Mouse (Mus musculus) hindbrain, embryonic 10.5 days (tissue): ENCODE results near the gene Slc30a2. TPM values are rescaled to one million over a fixed set of nuclear protein-coding genes. Genes with fewer than 3 reads are reported as not detected.
A peak's percentile ranks its signal among the peaks of the same experiment; 100 is the strongest.
"Not testable (repeated sequence)": the region's sequence is repeated elsewhere in the genome, so short reads cannot be mapped to it uniquely, and the experiment has no call there.

Experiments used
- DNase-seq: peaks from one replicate; pipeline ENCODE4 v3.0.0-alpha.2; 2017; ENCODE audit warnings: low spot score
- H3K27ac ChIP-seq: fragments of 300-500 bp; sonication (generic); 2 replicates; pipeline ENCODE4 v1.5.1; 2016; ENCODE audit warnings: mild to moderate bottlenecking, moderate library complexity
- H3K27me3 ChIP-seq: fragments of 300-500 bp; sonication (generic); 2 replicates; pipeline ENCODE4 v1.6.1; 2016; ENCODE audit warnings: mild to moderate bottlenecking; ENCODE audit not compliant: poor library complexity, insufficient read depth, severe bottlenecking
- H3K36me3 ChIP-seq: fragments of 300-500 bp; sonication (generic); 2 replicates; pipeline ENCODE4 v1.6.1; 2016; ENCODE audit warnings: mild to moderate bottlenecking, moderate library complexity
- H3K4me1 ChIP-seq: fragments of 300-500 bp; sonication (generic); replicated peaks from 2 replicates; pipeline ENCODE4 v1.6.1; 2016; ENCODE audit warnings: mild to moderate bottlenecking
- H3K4me3 ChIP-seq: fragments of 300-500 bp; sonication (generic); 2 replicates; pipeline ENCODE4 v1.5.1; 2016; ENCODE audit warnings: mild to moderate bottlenecking, moderate library complexity
- H3K9me3 ChIP-seq: fragments of 300-500 bp; sonication (generic); 2 replicates; pipeline ENCODE4 v1.6.1; 2016; ENCODE audit warnings: mild to moderate bottlenecking, moderate library complexity
- WGBS: fragments of 180-500 bp; shearing (Covaris S2); methylation state at CpG from one replicate; pipeline ENCODE4 v1.1.7; 2016; 5-methylcytosine and 5-hydroxymethylcytosine counted together
- polyA plus RNA-seq: library from polyadenylated mRNA; unstranded; fragments of >200 nt; fragmentation: Nextera tagmentation; extraction: Ambion mirVana; gene quantifications from 2 replicates; pipeline ENCODE4 v1.2.1, GENCODE M21; 2016

The Slc30a2 gene
- polyA plus RNA-seq, 1 experiment from 2014 or later: 0.10 TPM

DNA sequence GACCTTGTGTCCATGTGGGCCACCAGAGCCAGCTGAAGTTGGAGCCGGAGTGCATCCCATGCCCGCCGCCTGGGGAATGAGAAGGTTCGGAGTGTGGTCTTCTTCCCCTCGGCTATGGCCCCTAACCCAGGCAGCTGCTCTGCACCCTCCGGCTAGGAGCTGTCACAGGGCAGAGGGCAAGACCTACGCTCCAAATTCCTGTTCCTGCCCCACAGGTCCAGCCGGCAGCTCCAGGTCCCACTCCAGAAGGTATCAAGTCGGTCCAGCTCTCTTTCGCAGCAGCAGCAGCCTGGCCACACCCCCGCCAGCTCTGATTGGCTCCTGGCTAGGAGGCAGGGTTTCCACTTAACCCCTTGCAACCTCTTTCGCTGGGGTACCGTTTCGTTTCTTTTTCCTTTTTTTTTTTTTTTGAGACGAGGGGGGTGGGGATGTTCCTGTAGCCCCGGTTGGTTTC lies 29.3 kb downstream of the Slc30a2 start:
- Histone ChIP-seq H3K27ac (no peak overlapping the region), H3K9me3 (no peaks in the 10 kb centered on the region), H3K36me3 (no peaks in the 10 kb centered on the region), H3K4me1 (peaks cover 32% of the 10 kb centered on the region), H3K4me3 (peak overlapping the region; percentile 60), H3K27me3 (peaks cover 76% of the 10 kb centered on the region)
- DNase-seq: peak; percentile 77
- under 1% methylated on average over 16 of the region's 16 CpGs for WGBS

DNA sequence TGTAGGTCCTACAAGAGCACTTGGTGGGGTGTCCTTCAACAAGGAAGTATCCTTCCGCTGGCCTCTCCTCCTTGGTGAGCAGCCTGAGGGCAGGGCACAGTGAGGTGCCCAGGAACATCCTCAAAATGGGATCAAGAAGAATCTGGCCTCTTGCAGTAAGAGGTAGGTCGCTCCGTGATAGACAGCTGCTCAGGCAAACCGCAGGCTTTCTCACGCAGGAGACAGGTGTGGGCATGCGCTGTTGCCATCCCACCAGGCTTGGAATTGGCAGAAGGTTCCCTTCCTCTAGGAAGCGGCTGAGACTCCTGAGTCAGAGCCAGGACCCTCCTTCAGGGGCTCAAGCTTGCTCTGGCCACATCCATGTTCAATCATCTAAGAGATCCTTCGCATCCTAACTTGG lies 30.3 kb downstream of the Slc30a2 start:
- no peaks in the 10 kb centered on the region for H3K9me3 ChIP-seq
- H3K4me3 ChIP-seq: no peak overlapping the region
- peaks cover 67% of the 10 kb centered on the region for H3K27me3 ChIP-seq
- no peaks in the 10 kb centered on the region for H3K36me3 ChIP-seq
- H3K27ac ChIP-seq: no peak overlapping the region
- H3K4me1 ChIP-seq: peaks cover 36% of the 10 kb centered on the region
- DNase-seq: no peak
- WGBS: 88% methylated on average over 8 of the region's 8 CpGs

DNA sequence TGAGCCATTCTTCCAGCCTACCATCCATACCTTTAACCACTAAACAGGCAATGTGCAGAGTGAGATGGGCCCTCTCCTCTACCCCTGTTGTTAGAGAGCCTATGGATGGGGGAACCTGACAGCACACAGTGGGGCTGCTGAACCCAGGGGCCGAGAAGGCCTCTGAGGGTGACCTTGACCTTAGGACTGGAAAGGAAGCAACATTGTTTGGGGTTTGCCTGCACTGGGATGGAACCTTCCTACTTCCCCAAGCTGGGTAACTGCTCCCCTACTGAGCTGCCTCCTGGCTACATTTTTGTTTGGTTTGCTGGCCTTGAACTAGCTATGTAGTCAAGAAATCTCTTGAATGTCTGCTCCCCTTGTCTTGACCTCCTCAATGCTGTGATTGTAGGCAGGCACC lies 31.3 kb downstream of the Slc30a2 start:
- Histone ChIP-seq H3K4me1 (peaks cover 43% of the 10 kb centered on the region), H3K27ac (no peak overlapping the region), H3K4me3 (no peak overlapping the region), H3K9me3 (no peaks in the 10 kb centered on the region), H3K36me3 (no peaks in the 10 kb centered on the region), H3K27me3 (peaks cover 56% of the 10 kb centered on the region)
- DNase-seq: no peak
- WGBS: 55% methylated on average over 1 of the region's 1 CpGs

DNA sequence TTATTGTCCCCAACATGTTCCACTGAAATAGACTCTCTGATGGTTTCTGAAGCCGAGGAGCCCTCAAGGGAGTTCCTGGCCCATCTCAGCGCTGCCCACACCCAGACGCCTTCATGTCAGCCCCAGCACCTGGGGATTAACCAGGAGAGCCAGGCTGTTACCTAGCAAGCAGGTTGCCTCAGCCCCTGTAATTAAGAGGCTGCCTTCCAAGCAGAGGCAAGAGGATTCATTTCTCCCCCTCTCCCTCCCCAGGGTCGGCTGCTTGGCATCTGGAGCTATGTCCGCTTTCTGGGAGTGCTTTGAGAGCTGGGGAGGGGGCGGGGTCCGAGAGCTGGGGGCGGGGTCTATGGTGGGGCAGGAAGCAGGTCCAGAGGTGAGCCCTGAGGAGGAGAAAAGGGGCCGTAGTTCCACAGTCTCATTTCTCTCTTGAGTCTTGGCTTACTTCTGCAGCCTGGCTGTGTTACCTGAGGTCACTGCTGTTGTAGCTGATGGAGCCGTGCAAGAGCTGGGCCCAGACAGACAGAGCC lies 35.2 kb downstream of the Slc30a2 start:
- peaks cover 13% of the 10 kb centered on the region for H3K4me1 ChIP-seq
- no peaks in the 10 kb centered on the region for H3K9me3 ChIP-seq
- DNase-seq: no peak
- H3K4me3 ChIP-seq: no peak overlapping the region
- peaks cover 19% of the 10 kb centered on the region for H3K27me3 ChIP-seq
- WGBS: 31% methylated on average over 10 of the region's 10 CpGs
- H3K27ac ChIP-seq: no peak overlapping the region
- no peaks in the 10 kb centered on the region for H3K36me3 ChIP-seq

DNA sequence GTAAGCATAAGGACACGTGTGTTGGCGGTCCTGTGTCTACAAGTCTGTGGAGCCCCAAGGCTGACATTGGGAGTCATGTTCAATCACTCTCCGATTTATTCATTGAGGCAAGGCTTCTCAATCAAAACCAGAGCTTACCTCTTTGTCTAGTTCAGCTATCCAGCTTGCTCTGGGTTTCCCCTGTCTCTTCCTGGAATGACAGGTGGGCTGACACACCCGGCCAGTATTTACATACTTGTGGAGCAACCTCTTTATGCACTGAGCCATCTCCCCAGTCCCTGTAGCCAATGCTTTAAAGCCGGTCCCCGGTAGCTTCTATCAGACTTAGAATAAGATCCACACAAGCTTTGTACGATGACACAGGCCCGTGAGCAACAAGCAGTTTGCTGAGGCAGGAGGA lies 36.5 kb downstream of the Slc30a2 start:
- H3K36me3 ChIP-seq: no peaks in the 10 kb centered on the region
- WGBS: 86% methylated on average over 8 of the region's 8 CpGs
- H3K4me3 ChIP-seq: no peak overlapping the region
- H3K27me3 ChIP-seq: peaks cover 7% of the 10 kb centered on the region
- no peaks in the 10 kb centered on the region for H3K9me3 ChIP-seq
- H3K4me1 ChIP-seq: peaks cover 12% of the 10 kb centered on the region
- no peak overlapping the region for H3K27ac ChIP-seq
- DNase-seq: no peak

DNA sequence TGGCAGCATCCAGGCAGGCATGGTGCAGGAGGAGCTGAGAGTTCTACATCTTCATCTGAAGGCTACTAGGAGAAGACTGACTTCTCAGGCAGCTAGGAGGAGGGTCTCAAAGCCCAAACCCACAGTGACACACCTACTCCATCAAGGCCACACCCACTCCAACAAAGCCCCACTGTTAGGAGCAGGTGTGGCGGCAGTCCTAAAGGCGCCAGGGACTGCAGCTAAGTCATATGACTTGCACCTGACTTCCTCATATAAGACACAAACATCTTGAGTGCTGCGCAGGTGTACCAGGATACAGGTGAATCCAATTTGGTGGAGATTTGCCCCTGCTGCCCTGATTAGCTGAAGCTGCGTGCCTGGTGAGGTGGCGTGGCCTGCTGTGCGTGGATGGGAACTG lies 40.8 kb downstream of the Slc30a2 start, which contains the start of gene Extl1:
Gene Extl1, minus strand, starts transcription at position 101 of the 400 bp plus-strand sequence.
- not testable (repeated sequence) for H3K9me3 ChIP-seq, H3K36me3 ChIP-seq, H3K4me1 ChIP-seq, H3K4me3 ChIP-seq, H3K27me3 ChIP-seq, H3K27ac ChIP-seq, DNase-seq
- WGBS: 98% methylated on average over 2 of the region's 6 CpGs

DNA sequence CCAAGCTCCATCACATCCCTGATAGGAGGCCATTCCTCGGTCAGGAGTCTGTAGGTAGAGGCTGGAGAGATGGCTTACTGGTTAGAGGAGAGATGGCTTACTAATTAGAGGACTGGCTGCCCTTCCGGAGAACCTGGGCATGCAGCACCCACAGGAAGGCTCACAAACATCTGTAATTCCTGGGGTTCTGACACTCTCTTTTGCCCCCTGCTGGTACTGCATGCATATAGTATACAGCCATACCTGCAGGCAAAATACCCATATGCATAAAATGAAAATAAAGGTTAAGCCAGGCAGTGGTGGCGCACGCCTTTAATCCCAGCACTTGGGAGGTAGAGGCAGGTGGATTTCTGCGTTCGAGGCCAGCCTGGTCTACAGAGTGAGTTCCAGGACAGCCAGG lies 44.3 kb downstream of the Slc30a2 start:
- no peaks in the 10 kb centered on the region for H3K27me3 ChIP-seq
- H3K36me3 ChIP-seq: no peaks in the 10 kb centered on the region
- 79% methylated on average over 6 of the region's 6 CpGs for WGBS
- peaks cover 9% of the 10 kb centered on the region; the same call in 1 of the 2 replicates for H3K9me3 ChIP-seq
- DNase-seq: no peak
- peaks cover under 1% of the 10 kb centered on the region for H3K4me1 ChIP-seq
- H3K4me3 ChIP-seq: no peak overlapping the region
- no peak overlapping the region for H3K27ac ChIP-seq

DNA sequence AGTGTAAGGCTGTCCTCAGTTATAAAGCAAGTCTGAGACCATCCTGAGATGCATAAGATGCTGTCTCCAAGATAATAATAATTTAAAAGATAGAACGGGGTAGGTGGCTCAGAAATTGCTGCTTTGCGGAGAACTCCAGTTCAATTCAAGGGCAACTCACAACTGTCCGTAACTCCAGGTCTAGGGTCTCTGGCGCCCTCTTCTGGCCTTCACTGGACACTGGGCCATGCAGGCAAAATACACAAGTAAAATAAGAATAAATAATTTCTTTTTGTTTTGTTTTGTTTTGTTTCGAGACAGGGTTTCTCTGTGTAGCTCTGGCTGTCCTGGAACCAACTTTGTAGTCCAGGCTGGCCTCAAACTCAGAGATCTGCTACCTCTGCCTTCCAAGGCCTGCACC lies 45.4 kb downstream of the Slc30a2 start:
- H3K4me3 ChIP-seq: no peak overlapping the region
- H3K9me3 ChIP-seq: peaks cover 9% of the 10 kb centered on the region; the same call in 1 of the 2 replicates
- peaks cover 10% of the 10 kb centered on the region for H3K4me1 ChIP-seq
- no peaks in the 10 kb centered on the region for H3K27me3 ChIP-seq
- H3K36me3 ChIP-seq: no peaks in the 10 kb centered on the region
- peak; percentile 72 for DNase-seq
- H3K27ac ChIP-seq: no peak overlapping the region
- WGBS: 20% methylated on average over 5 of the region's 5 CpGs

DNA sequence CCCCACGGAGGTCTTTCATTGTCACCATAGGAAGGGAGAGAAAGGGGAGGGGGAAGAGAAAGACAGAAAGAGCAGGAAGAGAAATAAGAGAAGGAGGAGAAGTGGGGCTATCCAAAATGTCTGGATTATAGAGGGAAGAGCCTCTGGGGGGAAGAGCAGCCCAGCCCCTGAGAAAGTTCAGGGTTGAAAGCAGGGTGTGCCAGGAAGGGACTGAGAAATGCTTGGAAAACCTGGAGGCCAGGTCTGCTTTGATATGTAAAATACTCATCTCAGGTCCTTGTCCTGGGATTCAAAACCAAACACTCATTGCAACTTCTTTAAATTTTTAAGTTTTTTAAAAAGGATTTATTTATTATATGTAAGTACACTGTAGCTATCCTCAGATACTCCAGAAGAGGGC lies 48.7 kb downstream of the Slc30a2 start:
- H3K27me3 ChIP-seq: no peaks in the 10 kb centered on the region
- H3K4me1 ChIP-seq: peaks cover 16% of the 10 kb centered on the region
- H3K27ac ChIP-seq: no peak overlapping the region
- 89% methylated on average over 1 of the region's 1 CpGs for WGBS
- DNase-seq: no peak
- no peaks in the 10 kb centered on the region for H3K36me3 ChIP-seq
- no peak overlapping the region for H3K4me3 ChIP-seq
- H3K9me3 ChIP-seq: peaks cover 9% of the 10 kb centered on the region; the same call in 1 of the 2 replicates

DNA sequence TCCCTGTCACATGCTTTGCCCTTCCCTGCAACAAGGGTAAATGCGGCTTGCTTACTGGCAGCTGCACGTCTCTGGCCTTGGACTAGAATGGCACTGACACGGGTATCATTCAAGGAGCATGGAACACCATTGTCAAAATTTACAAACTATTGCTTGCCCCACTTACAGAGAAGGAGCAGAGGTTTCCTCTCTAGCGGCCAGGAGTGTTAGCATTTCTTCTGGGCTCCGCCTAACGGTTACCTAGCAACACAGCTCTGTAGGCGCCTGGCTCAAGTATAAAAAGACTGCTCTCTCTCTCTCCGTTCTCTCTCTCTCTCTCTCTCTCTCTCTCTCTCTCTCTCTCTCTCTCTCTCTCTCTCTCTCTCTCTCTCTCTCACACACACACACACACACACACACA lies 49.6 kb downstream of the Slc30a2 start:
- Histone ChIP-seq H3K36me3 (no peaks in the 10 kb centered on the region), H3K9me3 (peaks cover 9% of the 10 kb centered on the region; the same call in 1 of the 2 replicates), H3K4me1 (peaks cover 25% of the 10 kb centered on the region), H3K27ac (no peak overlapping the region), H3K4me3 (0 out of 2 replicates have a peak overlapping the region, but pooled peaks have one; percentile 16), H3K27me3 (no peaks in the 10 kb centered on the region)
- 16% methylated on average over 8 of the region's 8 CpGs for WGBS
- DNase-seq: no peak

DNA sequence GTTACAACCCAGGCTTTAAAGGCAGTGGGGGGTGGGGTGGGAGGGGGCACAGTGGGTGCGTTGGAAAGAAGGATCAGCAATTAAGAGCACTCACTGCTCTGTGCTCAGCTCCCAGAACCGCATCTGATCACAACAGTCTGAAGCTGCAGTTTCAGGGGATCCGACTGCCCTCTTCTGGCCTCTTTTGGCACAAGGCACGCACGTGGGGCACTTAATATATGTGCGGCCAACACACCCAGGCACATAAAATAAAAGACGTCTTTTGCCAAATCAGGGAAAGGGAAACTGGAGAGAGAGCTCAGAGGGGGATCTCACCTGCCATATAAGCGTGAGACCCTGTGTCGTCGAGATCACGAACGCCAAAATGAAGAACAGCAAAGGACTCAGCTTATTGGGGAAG lies 50.0 kb downstream of the Slc30a2 start:
- Histone ChIP-seq H3K4me3 (0 out of 2 replicates have a peak overlapping the region, but pooled peaks have one; percentile 16), H3K27ac (no peak overlapping the region), H3K9me3 (peaks cover 9% of the 10 kb centered on the region; the same call in 1 of the 2 replicates), H3K27me3 (no peaks in the 10 kb centered on the region), H3K36me3 (no peaks in the 10 kb centered on the region), H3K4me1 (peaks cover 25% of the 10 kb centered on the region)
- WGBS: 21% methylated on average over 12 of the region's 12 CpGs
- DNase-seq: peak; percentile 36

DNA sequence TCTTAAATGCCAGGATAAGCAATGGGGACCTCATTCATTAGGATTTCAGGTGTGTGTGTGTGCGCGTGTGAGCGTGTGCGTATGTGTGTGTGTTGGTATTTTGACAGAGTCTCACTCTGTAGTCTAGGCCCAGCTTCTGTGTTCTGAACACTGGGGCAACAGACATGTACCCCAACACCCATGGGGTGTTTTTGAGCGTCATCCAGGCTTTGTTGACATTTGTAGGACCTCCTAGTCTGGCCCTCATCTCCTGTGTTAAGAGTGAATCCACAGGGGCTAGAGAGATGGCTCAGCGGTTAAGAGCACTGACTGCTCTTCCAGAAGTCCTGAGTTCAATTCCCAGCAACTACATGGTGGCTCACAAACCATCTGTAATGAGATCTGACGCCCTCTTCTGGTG lies 52.2 kb downstream of the Slc30a2 start:
- Histone ChIP-seq H3K4me3 (no peak overlapping the region), H3K27me3 (no peaks in the 10 kb centered on the region), H3K27ac (no peak overlapping the region), H3K36me3 (no peaks in the 10 kb centered on the region), H3K9me3 (peaks cover 9% of the 10 kb centered on the region; the same call in 1 of the 2 replicates), H3K4me1 (peaks cover 30% of the 10 kb centered on the region)
- no peak for DNase-seq
- WGBS: 93% methylated on average over 7 of the region's 7 CpGs

DNA sequence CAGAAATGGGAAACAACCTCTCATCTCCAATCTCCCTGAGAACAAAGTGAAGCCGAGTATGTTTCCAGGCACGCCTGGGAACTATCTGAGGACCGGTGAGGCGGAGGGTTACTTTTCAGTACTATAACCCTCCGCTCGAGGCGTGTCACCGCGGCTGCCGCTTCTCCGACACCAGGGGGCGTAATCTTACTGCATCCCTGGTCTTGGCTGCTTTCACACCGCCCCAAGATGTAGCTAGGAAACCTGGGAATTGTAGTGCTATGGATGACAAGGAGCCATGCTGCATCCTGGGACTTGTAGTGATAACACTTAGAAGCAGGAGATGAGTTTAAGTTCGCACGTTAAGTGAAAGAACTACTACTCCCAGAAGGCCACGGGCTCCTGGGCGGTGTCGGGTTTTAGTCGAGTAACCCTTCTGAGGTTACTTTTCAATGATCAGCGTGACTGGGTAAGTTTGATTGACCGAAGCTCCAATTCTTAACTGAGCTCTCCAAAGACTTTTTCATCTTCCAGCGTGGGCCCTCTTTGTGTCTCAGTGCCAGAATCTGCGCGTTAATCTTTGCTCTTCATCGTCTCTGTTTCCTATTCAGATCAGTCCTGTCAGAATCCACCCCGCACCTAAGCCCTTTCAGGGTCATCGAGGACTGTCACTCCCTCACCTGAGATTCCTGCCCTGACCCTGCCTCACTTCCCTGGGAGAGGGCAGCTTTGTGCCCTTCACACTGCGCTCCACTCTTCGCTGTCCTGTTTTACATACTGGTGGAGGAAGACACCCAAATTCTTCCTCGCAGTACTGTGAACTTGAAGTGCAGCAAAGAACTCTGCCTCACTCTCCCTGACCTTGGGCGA lies 53.2 kb downstream of the Slc30a2 start, which contains the start of gene Pafah2:
Gene Pafah2, plus strand, starts transcription at position 344 of the 849 bp plus-strand sequence.
- peak within 1 kb of the TSS; percentile 65 for H3K4me3 ChIP-seq
- WGBS: under 1% methylated on average over 31 of the region's 31 CpGs
- peak within 1 kb of the TSS; percentile 85 for H3K27ac ChIP-seq
- H3K9me3 ChIP-seq: peaks cover 5% of the 10 kb centered on the region; the same call in 1 of the 2 replicates
- DNase-seq: peak; percentile 92
- no peaks in the 10 kb centered on the region for H3K27me3 ChIP-seq
- no peaks in the 10 kb centered on the region for H3K36me3 ChIP-seq
- peaks cover 41% of the 10 kb centered on the region for H3K4me1 ChIP-seq
